Mouse (Mus musculus): ENCODE measurements at regions not wholly inside any gene's neighbourhood (a gene's known extent, or its start where the extent isn't known, plus 50 kb on each side); places are given as distances from the start of the nearest gene placed in this dataset.

DNA sequence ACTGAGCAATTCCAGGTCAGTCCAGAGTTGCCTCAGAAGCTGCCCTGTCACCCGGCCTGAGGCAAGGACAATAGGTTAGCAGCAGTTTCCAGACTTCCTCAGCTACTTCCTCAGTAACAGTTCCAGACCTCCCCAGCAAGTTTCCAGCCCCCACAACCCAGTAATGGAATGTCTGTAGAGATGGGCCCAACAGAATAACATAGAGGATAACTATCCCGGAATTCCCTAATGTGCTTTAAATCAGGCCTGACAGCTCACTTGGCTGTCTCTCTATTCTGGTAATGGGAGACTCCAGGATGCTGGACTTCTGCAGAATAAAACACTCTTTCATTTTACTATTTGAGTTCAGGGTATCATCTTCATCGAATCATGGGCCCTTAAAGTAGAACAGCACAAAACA, 268.4 kb upstream of the Tsc22d2 start:
- no peak for TF ChIP-seq ZMIZ1 (IDR thresholded peaks at IDR 0.05; ENCODE audit: low read depth, low read length)
- no peak for TF ChIP-seq HCFC1 (IDR thresholded peaks at IDR 0.05; ENCODE audit: low read depth, low read length)
- TF ChIP-seq JUND (IDR thresholded peaks at IDR 0.05; ENCODE audit: low read depth, low read length): no peak
- no peak for TF ChIP-seq RCOR1 (IDR thresholded peaks at IDR 0.05; ENCODE audit: low read depth, low read length)
- TF ChIP-seq RAD21 (IDR thresholded peaks at IDR 0.05; ENCODE audit: low read depth, low read length): no peak
- TF ChIP-seq KAT2A (conservative IDR thresholded peaks at IDR 0.05; ENCODE audit: low read depth, low read length): no peak
- TF ChIP-seq EP300 (IDR thresholded peaks at IDR 0.05; ENCODE audit: low read depth in 1 of 2, low read length in 2 of 2): no peak
- TF ChIP-seq ZNF384 (IDR thresholded peaks at IDR 0.05; ENCODE audit: low read depth, low read length): no peak
- TF ChIP-seq MEF2A (IDR thresholded peaks at IDR 0.05; ENCODE audit: extremely low read depth, insufficient replicate concordance, low read depth, low read length, poor library complexity, severe bottlenecking): no peak
- TF ChIP-seq MAX (IDR thresholded peaks at IDR 0.05; ENCODE audit: low read length): no peak
- no peak for TF ChIP-seq CTCF (IDR thresholded peaks at IDR 0.05 in 2 of 3, conservative IDR thresholded peaks at IDR 0.05 in 1 of 3; ENCODE audit: control insufficient read depth in 1 of 3, insufficient read depth in 1 of 3, low read depth in 2 of 3, low read length in 3 of 3, poor library complexity in 1 of 3, severe bottlenecking in 1 of 3)
- TF ChIP-seq CHD2 (IDR thresholded peaks at IDR 0.05; ENCODE audit: low read length): no peak
- TF ChIP-seq POLR2A (IDR thresholded peaks at IDR 0.05; ENCODE audit: control insufficient read depth in 1 of 2, insufficient read depth in 1 of 2, low read depth in 1 of 2, low read length in 2 of 2, poor library complexity in 1 of 2): no peak
- no peak for TF ChIP-seq USF1 (IDR thresholded peaks at IDR 0.05; ENCODE audit: low read depth, low read length)

Measured in MEL (cell line).